Mouse (Mus musculus) hindbrain, embryonic 11.5 days (tissue): ENCODE measurements around the gene Dcst1. TPM values are rescaled to one million over a fixed set of nuclear protein-coding genes. Genes with fewer than 3 reads are reported as not detected.

Experiments
- ATAC-seq: fragments of 200-750 bp; cut with Nextera tagmentation; 2 replicates; pipeline ENCODE4 v1.8.0; 2017; ENCODE audit warnings: mild to moderate bottlenecking, moderate TSS enrichment, moderate library complexity; ENCODE audit not compliant: low FRiP score
- DNase-seq: peaks from one replicate; pipeline ENCODE4 v3.0.0-alpha.2; 2015; ENCODE audit warnings: low spot score
- H3K27ac ChIP-seq: fragments of 300-500 bp; sonication (generic); 2 replicates; pipeline ENCODE4 v1.5.1; 2014; ENCODE audit warnings: mild to moderate bottlenecking, low read depth, low read length
- H3K27me3 ChIP-seq: fragments of 300-500 bp; sonication (generic); 2 replicates; pipeline ENCODE4 v1.6.1; 2014; ENCODE audit warnings: mild to moderate bottlenecking, low read length, moderate library complexity, mixed read lengths; ENCODE audit not compliant: control insufficient read depth, insufficient read depth
- H3K36me3 ChIP-seq: fragments of 300-500 bp; sonication (generic); 2 replicates; pipeline ENCODE4 v1.6.1; 2014; ENCODE audit warnings: mild to moderate bottlenecking, low read length, moderate library complexity, mixed read lengths; ENCODE audit not compliant: control insufficient read depth, insufficient read depth
- H3K4me1 ChIP-seq: fragments of 300-500 bp; sonication (generic); replicated peaks from 2 replicates; pipeline ENCODE4 v1.6.1; 2014; ENCODE audit warnings: low read length, mixed read lengths; ENCODE audit not compliant: control insufficient read depth, insufficient read depth
- H3K4me2 ChIP-seq: fragments of 300-500 bp; sonication (generic); replicated peaks from 2 replicates; pipeline ENCODE4 v1.6.1; 2014; ENCODE audit warnings: mild to moderate bottlenecking, low read depth, low read length
- H3K4me3 ChIP-seq: fragments of 300-500 bp; sonication (generic); 2 replicates; pipeline ENCODE4 v1.5.1; 2014; ENCODE audit warnings: low read depth, low read length
- H3K9ac ChIP-seq: fragments of 300-500 bp; sonication (generic); 2 replicates; pipeline ENCODE4 v1.6.1; 2014; ENCODE audit warnings: low read depth, low read length
- H3K9me3 ChIP-seq: fragments of 300-500 bp; sonication (generic); 2 replicates; pipeline ENCODE4 v1.6.1; 2016; ENCODE audit warnings: low read length; ENCODE audit not compliant: control insufficient read depth
- WGBS: fragments of 180-500 bp; shearing (Covaris S2); extraction: QIAGEN DNeasy Blood & Tissue Kit; methylation state at CpG from one replicate; pipeline ENCODE4 v1.1.7; 2014; 5-methylcytosine and 5-hydroxymethylcytosine counted together
- polyA plus RNA-seq: library from polyadenylated mRNA; unstranded; fragments of >200 nt; fragmentation: Nextera tagmentation; extraction: Ambion mirVana; gene quantifications from 2 replicates; pipeline ENCODE4 v1.2.1, GENCODE M21; 2014

Dcst1 gene
- polyA plus RNA-seq, 1 experiment from 2014 or later = 0.63 TPM

DNA sequence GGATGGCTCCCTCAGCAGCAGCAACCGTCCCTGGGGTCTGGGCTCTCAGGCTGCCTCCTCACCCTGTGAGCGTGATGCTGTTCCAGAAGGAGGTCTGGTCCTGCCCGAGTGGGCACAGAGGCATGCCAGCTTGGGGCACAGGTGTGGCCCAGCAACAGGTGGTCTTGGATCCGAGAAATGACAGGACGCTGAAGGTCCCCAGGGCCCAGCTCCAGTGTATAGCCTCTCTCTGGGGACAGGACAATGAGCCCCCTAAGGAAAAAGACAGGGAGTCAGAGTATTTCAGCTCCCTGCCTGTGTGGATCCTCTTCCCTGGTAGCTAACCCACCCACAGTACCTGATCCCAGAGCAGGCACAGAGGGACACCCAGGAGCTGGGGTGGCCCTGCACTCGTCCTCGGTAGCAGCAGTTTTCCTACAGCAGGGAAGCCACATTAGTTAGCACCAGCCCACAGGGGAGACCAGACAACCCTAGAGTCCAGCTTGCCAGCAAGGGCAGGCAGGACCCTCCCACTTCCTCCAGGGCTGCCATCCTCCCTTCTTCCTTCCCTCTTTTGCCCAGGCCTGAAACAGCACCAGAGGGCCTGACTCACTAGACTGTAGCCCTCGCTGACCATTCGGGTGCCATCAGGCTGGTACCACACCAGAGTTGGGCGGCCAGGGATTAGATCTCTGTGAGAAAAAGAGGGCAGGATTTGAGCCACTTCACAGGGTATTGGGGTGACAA, 18.1 kb downstream of the Dcst1 start:
- Histone ChIP-seq H3K27ac (no peak overlapping the region), H3K4me2 (no peak overlapping the region), H3K36me3 (no peaks in the 10 kb centered on the region), H3K9me3 (no peaks in the 10 kb centered on the region), H3K4me3 (no peak overlapping the region), H3K27me3 (peaks cover 3% of the 10 kb centered on the region; the same call in 1 of the 2 replicates), H3K4me1 (peaks cover 9% of the 10 kb centered on the region), H3K9ac (no peak overlapping the region)
- 81% methylated on average over 10 of the region's 10 CpGs for WGBS
- ATAC-seq = no peak
- no peak for DNase-seq

GRCm38 (mm10) chr3:89343279-89343678, 21.8 kb downstream of the Dcst1 start:
- H3K9me3 ChIP-seq = no peaks in the 10 kb centered on the region

DNA sequence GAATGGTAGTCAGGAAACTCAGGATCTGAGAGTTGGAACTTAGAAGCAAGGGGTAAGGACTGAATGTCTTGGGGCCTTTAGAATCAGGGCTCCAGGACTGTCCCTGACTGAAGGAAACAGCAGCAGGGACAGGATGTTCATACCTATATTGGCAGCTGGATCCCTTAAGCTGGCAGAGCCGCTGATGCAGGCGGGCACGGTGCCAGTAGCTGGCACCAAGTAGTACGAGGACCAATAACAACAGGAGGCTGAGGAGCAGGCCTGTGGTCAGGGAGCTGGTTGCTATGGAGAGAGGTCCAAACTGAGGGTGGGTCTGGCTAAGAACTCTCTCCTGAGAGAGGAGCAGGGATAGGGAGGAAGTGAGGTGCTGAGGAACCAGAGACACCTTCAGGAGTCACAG, 23.3 kb downstream of the Dcst1 start:
- DNase-seq (no peak), ATAC-seq (no peak)
- Histone ChIP-seq H3K27ac (no peak overlapping the region), H3K27me3 (no peaks in the 10 kb centered on the region), H3K9me3 (no peaks in the 10 kb centered on the region), H3K36me3 (no peaks in the 10 kb centered on the region), H3K4me1 (0 out of 2 replicates have a peak, but pooled peaks cover 4% of the 10 kb centered on the region), H3K4me3 (no peak overlapping the region), H3K4me2 (no peak overlapping the region), H3K9ac (no peak overlapping the region)
- 91% methylated on average over 4 of the region's 4 CpGs for WGBS

More at GRCm38 (mm10) chr3:89343279-89343678, 21.8 kb downstream of the Dcst1 start:
- H3K4me3 ChIP-seq = no peak overlapping the region
- H3K27ac ChIP-seq = no peak overlapping the region
- no peaks in the 10 kb centered on the region for H3K27me3 ChIP-seq
- no peak overlapping the region for H3K4me2 ChIP-seq
- ATAC-seq = no peak
- no peak for DNase-seq
- H3K36me3 ChIP-seq = no peaks in the 10 kb centered on the region
- H3K9ac ChIP-seq = no peak overlapping the region
- 0 out of 2 replicates have a peak, but pooled peaks cover 4% of the 10 kb centered on the region for H3K4me1 ChIP-seq
- 92% methylated on average over 7 of the region's 7 CpGs for WGBS

DNA sequence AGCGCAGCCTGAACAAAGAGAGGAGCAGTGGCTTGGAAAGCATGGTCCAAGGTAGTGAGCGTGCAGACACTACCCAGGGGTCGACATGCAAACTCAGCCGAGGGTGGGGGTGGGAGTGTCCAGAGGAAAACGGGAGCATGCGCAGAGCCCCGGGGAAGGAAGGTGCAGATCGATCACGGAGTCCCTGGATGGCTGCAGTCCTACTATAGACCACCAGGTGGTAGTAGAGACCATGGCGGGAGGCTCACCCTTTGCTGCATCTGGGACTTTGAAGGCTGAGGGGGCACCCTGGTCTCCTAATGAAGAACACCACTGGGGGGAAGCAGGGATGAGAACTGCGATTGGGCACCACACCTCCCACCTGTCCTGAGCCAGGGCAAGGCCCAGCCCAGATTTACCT, 24.6 kb downstream of the Dcst1 start:
- 2% methylated on average over 11 of the region's 11 CpGs for WGBS
- Histone ChIP-seq H3K4me3 (peak overlapping the region; percentile 19; the same call in 1 of the 2 replicates), H3K9ac (peak overlapping the region; percentile 24; the same call in 1 of the 2 replicates), H3K4me2 (peak overlapping the region; percentile 40), H3K36me3 (no peaks in the 10 kb centered on the region), H3K27me3 (no peaks in the 10 kb centered on the region), H3K9me3 (no peaks in the 10 kb centered on the region), H3K27ac (no peak overlapping the region), H3K4me1 (peaks cover 9% of the 10 kb centered on the region)
- ATAC-seq = peak; percentile 38
- peak; percentile 94 for DNase-seq

DNA sequence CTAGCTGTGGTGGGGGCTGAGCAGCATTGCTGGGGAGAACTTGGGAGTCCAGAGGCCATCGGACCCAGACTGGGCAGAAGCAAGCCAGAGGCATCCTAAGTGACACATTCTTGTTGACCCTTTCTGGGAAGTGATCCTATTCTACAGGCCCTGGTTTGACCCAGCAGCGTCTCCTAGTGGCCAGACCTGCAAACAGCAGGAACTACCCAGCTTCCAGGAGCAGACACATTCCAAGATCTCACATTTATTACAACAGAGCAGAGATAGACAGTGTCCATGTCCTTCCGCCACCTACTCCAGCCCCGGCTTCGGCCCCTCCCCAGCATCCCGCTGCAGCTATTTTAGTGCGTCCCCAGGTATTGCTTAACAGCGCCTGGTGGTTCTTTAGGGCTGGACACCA, 25.6 kb downstream of the Dcst1 start:
- peak; percentile 92 for DNase-seq
- Histone ChIP-seq H3K4me2 (no peak overlapping the region), H3K9ac (no peak overlapping the region), H3K9me3 (no peaks in the 10 kb centered on the region), H3K4me1 (peaks cover 9% of the 10 kb centered on the region), H3K4me3 (no peak overlapping the region), H3K27me3 (no peaks in the 10 kb centered on the region), H3K27ac (no peak overlapping the region), H3K36me3 (no peaks in the 10 kb centered on the region)
- peak; percentile 6; the same call in 1 of the 2 replicates for ATAC-seq
- WGBS = 28% methylated on average over 8 of the region's 8 CpGs

GRCm38 (mm10) chr3:89337721-89338578, 27.1 kb downstream of the Dcst1 start, which contains the start of gene Efna4:
Gene Efna4 (minus strand): TSS chr3:89338028.
- H3K9me3 ChIP-seq = no peaks in the 10 kb centered on the region
- under 1% methylated on average over 40 of the region's 44 CpGs for WGBS
- H3K4me1 ChIP-seq = peaks cover 10% of the 10 kb centered on the region
- peak within 1 kb of the TSS; percentile 82 for H3K27ac ChIP-seq
- peak within 1 kb of the TSS; percentile 66 for H3K4me2 ChIP-seq
- peak; percentile 83 for DNase-seq
- ATAC-seq = peak; percentile 84
- H3K4me3 ChIP-seq = peak within 1 kb of the TSS; percentile 76
- no peaks in the 10 kb centered on the region for H3K27me3 ChIP-seq
- H3K36me3 ChIP-seq = 0 out of 2 replicates have a peak, but pooled peaks cover 6% of the 10 kb centered on the region
- peak within 1 kb of the TSS; percentile 87 for H3K9ac ChIP-seq

- ATAC-seq (no peak; the same call in none of the 2 replicates), DNase-seq (no peak)
- peak overlapping the region; percentile 66 for H3K4me2 ChIP-seq
- no peaks in the 10 kb centered on the region for H3K9me3 ChIP-seq
- 0 out of 2 replicates have a peak, but pooled peaks cover 6% of the 10 kb centered on the region for H3K36me3 ChIP-seq
- H3K4me3 ChIP-seq = peak overlapping the region; percentile 76
- no peaks in the 10 kb centered on the region for H3K27me3 ChIP-seq
- peaks cover 14% of the 10 kb centered on the region for H3K4me1 ChIP-seq
- 0% methylated on average over 21 of the region's 21 CpGs for WGBS
- H3K9ac ChIP-seq = peak overlapping the region; percentile 87
- H3K27ac ChIP-seq = peak overlapping the region; percentile 82
Measured at GRCm38 (mm10) chr3:89337062-89337720, 27.9 kb downstream of the Dcst1 start.

- Histone ChIP-seq H3K27me3 (no peaks in the 10 kb centered on the region), H3K4me2 (peak overlapping the region; percentile 66), H3K9ac (peak overlapping the region; percentile 87), H3K9me3 (no peaks in the 10 kb centered on the region), H3K4me1 (peaks cover 15% of the 10 kb centered on the region), H3K36me3 (0 out of 2 replicates have a peak, but pooled peaks cover 6% of the 10 kb centered on the region), H3K27ac (no peak overlapping the region), H3K4me3 (peak overlapping the region; percentile 76)
- WGBS = 7% methylated on average over 6 of the region's 6 CpGs
- ATAC-seq (no peak), DNase-seq (peak; percentile 20)
Measured at GRCm38 (mm10) chr3:89336529-89336928, 28.5 kb downstream of the Dcst1 start.
